Comparison of ENCODE assay signal across 8 mouse cellular contexts in genomic region chr7:143951172-143951571, GRCm38 (mm10). TPM values are rescaled to one million over a fixed set of nuclear protein-coding genes. Genes with fewer than 3 reads are reported as not detected.
DNase-seq lines count a peak whose midpoint lies in the region; ATAC-seq and TF ChIP-seq lines count a peak whose summit lies in the region.

No protein-coding gene starts in this region.

- H3K27me3 ChIP-seq in heart, postnatal 0 days (ENCODE audit: control insufficient read depth, insufficient read depth, low read length), result 0 out of 2 replicates have a peak, but pooled peaks cover 5% of the 10 kb centered on the region
- no peaks in the 10 kb centered on the region for H3K27me3 ChIP-seq in hindbrain, embryonic 11.5 days (ENCODE audit: control insufficient read depth, insufficient read depth, low read length)

- DNase-seq in heart, postnatal 0 days (ENCODE audit: low spot score), result no peak
- no peak for DNase-seq in heart, adult 8-10 months (ENCODE audit: low spot score)
- DNase-seq in 416B (ENCODE audit: low read depth), result peak; percentile 8
- DNase-seq in brain, adult 2 months (ENCODE audit: low read depth, low spot score), result peak; percentile 39
- peak; percentile 24 to 36 for DNase-seq in layer of hippocampus, postnatal 10 days (ENCODE audit: low spot score in 2 of 2)
- DNase-seq in embryo, embryonic 11 days, result no peak
- no peak for DNase-seq in hindbrain, embryonic 11.5 days (ENCODE audit: low spot score)
- no peak for DNase-seq in embryo, embryonic 10 days (ENCODE audit: low spot score)

- no peak overlapping the region for H3K4me2 ChIP-seq in heart, postnatal 0 days (ENCODE audit: low read depth, low read length)
- no peak overlapping the region for H3K4me2 ChIP-seq in hindbrain, embryonic 11.5 days (replicated peaks; ENCODE audit: low read depth, low read length)

- no peaks in the 10 kb centered on the region for H3K4me1 ChIP-seq in heart, postnatal 0 days (ENCODE audit: control insufficient read depth, insufficient read depth)
- H3K4me1 ChIP-seq in hindbrain, embryonic 11.5 days (replicated peaks; ENCODE audit: control insufficient read depth, insufficient read depth, low read length), result no peaks in the 10 kb centered on the region

- no peak for TF ChIP-seq EP300 in heart, postnatal 0 days (IDR thresholded peaks at IDR 0.05; ENCODE audit: low read depth)

- no peak for ATAC-seq in heart, postnatal 0 days (ENCODE audit: insufficient read depth, low read depth)
- no peak for ATAC-seq in hindbrain, embryonic 11.5 days (ENCODE audit: low FRiP score)

- WGBS in heart, postnatal 0 days, result 27% methylated on average over 2 of the region's 2 CpGs
- WGBS in hindbrain, embryonic 11.5 days, result 29% methylated on average over 2 of the region's 2 CpGs

- H3K27ac ChIP-seq in heart, postnatal 0 days (ENCODE audit: low read depth), result no peak overlapping the region
- no peak overlapping the region for H3K27ac ChIP-seq in hindbrain, embryonic 11.5 days (ENCODE audit: low read depth, low read length)

- H3K9me3 ChIP-seq in heart, postnatal 0 days (replicated peaks; ENCODE audit: control insufficient read depth, low read length), result no peaks in the 10 kb centered on the region
- no peaks in the 10 kb centered on the region for H3K9me3 ChIP-seq in hindbrain, embryonic 11.5 days (ENCODE audit: control insufficient read depth, low read length)

- H3K36me3 ChIP-seq in heart, postnatal 0 days (replicated peaks; ENCODE audit: control insufficient read depth, insufficient read depth, low read length), result no peaks in the 10 kb centered on the region
- no peaks in the 10 kb centered on the region for H3K36me3 ChIP-seq in hindbrain, embryonic 11.5 days (ENCODE audit: control insufficient read depth, insufficient read depth, low read length)

- TF ChIP-seq CTCF in heart, postnatal 0 days (IDR thresholded peaks at IDR 0.05; ENCODE audit: low read depth), result peak; percentile 30

- H3K9ac ChIP-seq in heart, postnatal 0 days (replicated peaks; ENCODE audit: low read depth, low read length), result no peak overlapping the region
- no peak overlapping the region for H3K9ac ChIP-seq in hindbrain, embryonic 11.5 days (ENCODE audit: low read depth, low read length)

- no peak overlapping the region for H3K4me3 ChIP-seq in heart, postnatal 0 days (ENCODE audit: low read depth, low read length)
- H3K4me3 ChIP-seq in hindbrain, embryonic 11.5 days (ENCODE audit: low read depth, low read length), result no peak overlapping the region

RNA-seq across cellular contexts. Expression of gene Shank2, which starts 50.6 kb away (rescaled TPM):
- total RNA-seq in heart, postnatal 0 days (2014; rRNA removed; ENCODE audit: low replicate concordance), result 0.95 and 3.3 TPM in 2 replicates
- polyA plus RNA-seq in heart, postnatal 0 days (2015; fragmentation: Nextera tagmentation; extraction: Ambion mirVana), result 0.19 TPM in 2 replicates
- total RNA-seq in heart, adult 8-10 months (2022), result under 1 TPM; 0.16 to 0.38 (median 0.24) TPM
- total RNA-seq in layer of hippocampus, postnatal 10 days (2021), result 100 to 1,000 TPM; 113 to 116 TPM
- 2.2 and 2.7 TPM in 2 replicates for polyA plus RNA-seq in hindbrain, embryonic 11.5 days (2014; fragmentation: Nextera tagmentation; extraction: Ambion mirVana)

Comparison
In these comparisons a context has a peak if more than half of its experiments do, and no peak if none do; other contexts are left out.
1. DNase-seq: peak in 416B (single experiment), brain, adult 2 months (single experiment) and layer of hippocampus, postnatal 10 days (2 of 2); none in heart, postnatal 0 days (single experiment), heart, adult 8-10 months (single experiment), embryo, embryonic 11 days (single experiment), hindbrain, embryonic 11.5 days (single experiment) and embryo, embryonic 10 days (single experiment).
2. RNA of gene Shank2, which starts 50.6 kb away (total RNA-seq): 113 to 116 TPM in layer of hippocampus, postnatal 10 days; 0.95 to 3.3 TPM in heart, postnatal 0 days and 0.16 to 0.38 TPM in heart, adult 8-10 months; every median in the first group is over 10 times any median in the second.